Mouse (Mus musculus) limb, embryonic 11.5 days (tissue): ENCODE measurements around the gene Chmp2b. TPM values are rescaled to one million over a fixed set of nuclear protein-coding genes. Genes with fewer than 3 reads are reported as not detected.

Source experiments
- ATAC-seq: fragments of 200-750 bp; cut with Nextera tagmentation; 2 replicates; pipeline ENCODE4 v1.8.0; 2017; ENCODE audit warnings: low read depth; ENCODE audit not compliant: insufficient number of reproducible peaks, low FRiP score, low TSS enrichment
- DNase-seq: peaks from one replicate; pipeline ENCODE4 v3.0.0-alpha.2; 2015; ENCODE audit warnings: low spot score
- H3K27ac ChIP-seq: fragments of 300-500 bp; sonication (generic); replicated peaks from 2 replicates; pipeline ENCODE4 v1.5.1; 2014; ENCODE audit warnings: low read depth, mild to moderate bottlenecking, low read length
- H3K27me3 ChIP-seq: fragments of 300-500 bp; sonication (generic); 2 replicates; pipeline ENCODE4 v1.6.1; 2014; ENCODE audit warnings: mild to moderate bottlenecking, low read length, mixed read lengths; ENCODE audit not compliant: control insufficient read depth, insufficient read depth
- H3K36me3 ChIP-seq: fragments of 300-500 bp; sonication (generic); 2 replicates; pipeline ENCODE4 v1.6.1; 2014; ENCODE audit warnings: mild to moderate bottlenecking, low read length, moderate library complexity, mixed read lengths; ENCODE audit not compliant: control insufficient read depth, insufficient read depth
- H3K4me1 ChIP-seq: fragments of 300-500 bp; sonication (generic); 2 replicates; pipeline ENCODE4 v1.6.1; 2014; ENCODE audit warnings: low read length, mixed read lengths; ENCODE audit not compliant: control insufficient read depth, insufficient read depth
- H3K4me2 ChIP-seq: fragments of 300-500 bp; sonication (generic); 2 replicates; pipeline ENCODE4 v1.6.1; 2014; ENCODE audit warnings: low read depth, mild to moderate bottlenecking, moderate library complexity; ENCODE audit not compliant: severe bottlenecking
- H3K4me3 ChIP-seq: fragments of 300-500 bp; sonication (generic); 2 replicates; pipeline ENCODE4 v1.5.1; 2014; ENCODE audit warnings: low read depth, low read length
- H3K9ac ChIP-seq: fragments of 300-500 bp; sonication (generic); 2 replicates; pipeline ENCODE4 v1.6.1; 2014; ENCODE audit warnings: mild to moderate bottlenecking, low read length
- H3K9me3 ChIP-seq: fragments of 300-500 bp; sonication (generic); 2 replicates; pipeline ENCODE4 v1.6.1; 2016; ENCODE audit warnings: low read length; ENCODE audit not compliant: control insufficient read depth
- WGBS: fragments of 180-500 bp; shearing (Covaris S2); extraction: QIAGEN DNeasy Blood & Tissue Kit; methylation state at CpG from one replicate; pipeline ENCODE4 v1.1.7; 2014; 5-methylcytosine and 5-hydroxymethylcytosine counted together
- polyA plus RNA-seq: library from polyadenylated mRNA; unstranded; fragments of >200 nt; fragmentation: Nextera tagmentation; extraction: Ambion mirVana; gene quantifications from 2 replicates; pipeline ENCODE4 v1.2.1, GENCODE M21; 2014

The Chmp2b gene
- 71.5 and 72.0 TPM in 2 replicates for polyA plus RNA-seq

DNA sequence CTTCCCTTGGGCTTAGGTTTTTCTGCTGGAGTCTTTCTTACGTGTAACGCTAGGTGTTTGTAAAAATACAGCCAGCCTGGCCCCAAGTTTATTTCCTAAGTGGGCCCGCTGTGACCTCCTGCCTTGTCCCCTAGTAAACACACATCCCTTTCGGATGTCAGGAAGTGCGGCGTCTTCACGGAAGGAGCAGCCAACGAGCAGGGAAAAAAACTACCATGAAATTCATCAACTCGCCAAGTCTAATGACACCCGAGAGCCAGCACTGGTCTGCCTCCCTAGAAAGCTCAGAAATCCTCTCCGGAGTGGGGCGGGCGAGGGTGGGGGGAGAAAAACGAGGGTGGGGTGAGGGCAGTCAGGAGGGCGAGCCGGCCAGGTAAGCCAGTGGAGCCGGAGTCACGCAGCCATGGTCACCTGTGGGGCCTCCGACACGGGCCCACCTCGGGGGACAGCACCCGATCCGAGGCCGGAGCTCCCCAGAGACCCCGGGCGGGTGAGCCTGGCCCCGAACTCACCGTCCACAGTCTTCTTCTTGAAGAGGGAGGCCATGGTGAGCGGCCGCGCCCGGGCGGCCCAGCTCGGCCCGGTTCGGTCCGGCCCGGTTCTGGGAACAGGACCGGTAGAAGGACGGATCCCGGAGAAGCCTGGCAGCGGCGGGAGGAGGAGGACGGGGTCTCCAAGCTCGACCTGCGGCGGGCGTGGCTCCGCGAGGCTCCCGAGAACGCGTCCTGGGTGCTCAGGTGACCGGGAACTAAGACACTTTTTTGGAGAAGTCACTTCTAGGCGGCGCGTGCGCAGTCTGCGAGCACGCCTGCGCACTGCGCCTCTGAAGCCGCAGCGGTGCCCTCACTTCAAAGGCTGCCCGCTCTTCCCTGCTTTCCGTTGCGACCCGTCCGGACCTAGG lies at the start of gene Chmp2b:
Gene Chmp2b, minus strand, starts transcription at position 764 of the 901 bp plus-strand sequence.
- Histone ChIP-seq H3K27me3 (no peaks in the 10 kb centered on the region), H3K36me3 (no peaks in the 10 kb centered on the region), H3K9me3 (no peaks in the 10 kb centered on the region), H3K9ac (peak within 1 kb of the TSS; percentile 89), H3K4me2 (peak within 1 kb of the TSS; percentile 75), H3K27ac (no peak within 1 kb of the TSS), H3K4me1 (no peaks in the 10 kb centered on the region), H3K4me3 (peak within 1 kb of the TSS; percentile 89)
- WGBS, result 0% methylated on average over 68 of the region's 69 CpGs
- DNase-seq (peak; percentile 86), ATAC-seq (peak; percentile 83)

DNA sequence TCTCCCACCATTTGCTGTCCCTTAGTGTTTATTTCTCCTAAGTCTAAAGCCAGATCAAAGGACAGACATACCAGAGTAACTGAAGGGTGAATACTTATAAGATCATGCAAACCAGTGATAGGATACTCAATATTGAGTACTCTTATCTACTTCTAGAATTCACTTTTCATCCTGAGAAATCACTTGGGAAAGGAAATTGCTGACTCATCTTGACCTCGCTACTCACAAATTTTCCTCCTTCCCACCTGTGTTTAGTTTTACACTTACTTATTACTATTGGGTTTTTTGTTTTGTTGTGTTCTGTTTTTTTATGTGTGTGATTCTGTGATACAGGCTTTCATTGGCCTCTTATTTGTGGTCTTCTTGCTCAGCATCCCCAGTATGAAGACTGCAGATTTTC lies 49.2 kb upstream of the Chmp2b start:
- WGBS, result 92% methylated on average over 1 of the region's 1 CpGs
- DNase-seq (no peak), ATAC-seq (no peak)
- H3K27me3 ChIP-seq, result no peaks in the 10 kb centered on the region
- no peaks in the 10 kb centered on the region for H3K4me1 ChIP-seq
- no peak overlapping the region for H3K27ac ChIP-seq
- no peaks in the 10 kb centered on the region for H3K36me3 ChIP-seq
- H3K4me2 ChIP-seq, result no peak overlapping the region
- no peak overlapping the region for H3K9ac ChIP-seq
- no peaks in the 10 kb centered on the region for H3K9me3 ChIP-seq
- no peak overlapping the region for H3K4me3 ChIP-seq

DNA sequence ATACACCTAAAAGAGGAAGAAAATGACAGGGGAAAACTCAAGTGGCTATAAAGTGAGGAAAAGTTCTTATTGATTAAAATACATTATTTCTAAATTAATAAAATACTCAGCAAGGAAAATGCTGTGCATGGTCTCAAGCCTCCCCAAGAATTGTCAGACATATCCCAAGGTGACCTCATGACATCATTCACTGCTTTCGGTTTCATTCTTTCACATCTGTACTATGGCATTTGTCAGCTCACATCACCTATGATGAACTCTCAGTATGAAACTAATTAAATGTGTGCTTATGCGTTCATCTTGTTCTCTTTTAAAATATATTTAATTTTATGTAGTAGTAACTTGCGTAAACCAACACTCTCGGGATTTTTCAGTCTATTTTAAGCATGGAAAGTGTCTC lies 38.3 kb upstream of the Chmp2b start:
- WGBS, result 85% methylated on average over 4 of the region's 4 CpGs

DNA sequence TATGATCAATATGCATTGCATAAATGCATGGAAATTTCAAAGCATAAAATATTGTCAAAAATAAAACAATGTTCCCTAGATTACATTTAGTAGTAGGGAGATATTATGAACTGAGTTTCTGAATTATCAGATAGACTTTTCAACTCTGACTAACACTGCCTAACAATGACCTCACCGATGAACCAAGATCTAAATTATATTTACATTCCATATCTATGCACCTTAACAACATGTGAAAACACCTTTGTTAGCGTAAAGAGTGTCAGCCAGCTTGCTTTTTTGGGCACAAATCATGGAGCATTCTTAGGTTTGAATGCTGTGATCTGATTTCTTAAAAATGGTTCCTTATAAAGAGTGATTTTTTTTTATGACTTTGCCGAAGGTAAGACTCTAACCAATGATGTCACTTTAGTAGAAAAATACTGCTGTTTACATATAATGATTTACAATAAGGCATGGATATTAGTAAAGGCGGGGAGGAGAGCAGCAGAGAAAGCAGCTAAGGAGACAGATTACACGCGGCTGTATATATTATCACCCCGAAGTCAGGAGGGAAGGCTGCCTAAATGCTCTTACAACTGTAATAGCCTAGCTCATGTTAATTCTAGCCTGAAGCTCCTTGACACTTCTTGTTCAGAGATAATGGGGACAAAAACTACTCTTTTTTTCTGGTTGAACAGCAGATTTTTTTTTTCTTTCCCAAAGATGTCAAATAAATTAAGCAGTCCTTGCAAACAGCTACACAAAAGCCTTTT lies 23.8 kb upstream of the Chmp2b start:
- H3K9me3 ChIP-seq, result no peaks in the 10 kb centered on the region
- H3K4me3 ChIP-seq, result no peak overlapping the region
- no peaks in the 10 kb centered on the region for H3K36me3 ChIP-seq
- DNase-seq (no peak), ATAC-seq (no peak)
- H3K27ac ChIP-seq, result no peak overlapping the region
- H3K27me3 ChIP-seq, result no peaks in the 10 kb centered on the region
- H3K9ac ChIP-seq, result no peak overlapping the region
- WGBS, result 75% methylated on average over 7 of the region's 7 CpGs
- no peaks in the 10 kb centered on the region for H3K4me1 ChIP-seq
- no peak overlapping the region for H3K4me2 ChIP-seq

More for the DNA sequence above, 38.3 kb upstream of the Chmp2b start:
- Histone ChIP-seq H3K36me3 (no peaks in the 10 kb centered on the region), H3K4me3 (no peak overlapping the region), H3K4me2 (no peak overlapping the region), H3K9me3 (no peaks in the 10 kb centered on the region), H3K27ac (no peak overlapping the region), H3K27me3 (no peaks in the 10 kb centered on the region), H3K9ac (no peak overlapping the region), H3K4me1 (no peaks in the 10 kb centered on the region)
- ATAC-seq (no peak), DNase-seq (no peak)

DNA sequence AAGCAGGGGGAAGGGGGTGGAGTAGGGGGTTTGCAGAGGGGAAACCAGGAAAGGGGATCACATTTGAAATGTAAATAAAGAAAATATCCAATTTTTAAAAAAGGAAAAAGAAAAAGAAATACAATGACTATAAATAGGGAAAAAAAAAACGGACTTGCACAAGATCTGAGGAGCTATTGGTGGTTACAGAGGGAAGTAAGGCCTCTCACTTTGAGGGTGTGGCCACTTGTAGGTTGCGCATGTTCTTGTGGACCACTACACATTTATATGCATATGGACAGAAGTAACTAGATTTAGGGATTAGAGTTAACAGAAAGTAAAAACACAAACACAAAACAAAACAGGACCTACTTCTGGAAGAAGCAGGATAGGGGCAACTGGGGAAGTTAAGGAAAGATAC lies 23.2 kb upstream of the Chmp2b start:
- ATAC-seq (no peak), DNase-seq (no peak)
- Histone ChIP-seq H3K9ac (no peak overlapping the region), H3K27me3 (no peaks in the 10 kb centered on the region), H3K9me3 (no peaks in the 10 kb centered on the region), H3K4me3 (no peak overlapping the region), H3K27ac (no peak overlapping the region), H3K4me1 (no peaks in the 10 kb centered on the region), H3K36me3 (no peaks in the 10 kb centered on the region), H3K4me2 (no peak overlapping the region)
- 90% methylated on average over 2 of the region's 2 CpGs for WGBS

DNA sequence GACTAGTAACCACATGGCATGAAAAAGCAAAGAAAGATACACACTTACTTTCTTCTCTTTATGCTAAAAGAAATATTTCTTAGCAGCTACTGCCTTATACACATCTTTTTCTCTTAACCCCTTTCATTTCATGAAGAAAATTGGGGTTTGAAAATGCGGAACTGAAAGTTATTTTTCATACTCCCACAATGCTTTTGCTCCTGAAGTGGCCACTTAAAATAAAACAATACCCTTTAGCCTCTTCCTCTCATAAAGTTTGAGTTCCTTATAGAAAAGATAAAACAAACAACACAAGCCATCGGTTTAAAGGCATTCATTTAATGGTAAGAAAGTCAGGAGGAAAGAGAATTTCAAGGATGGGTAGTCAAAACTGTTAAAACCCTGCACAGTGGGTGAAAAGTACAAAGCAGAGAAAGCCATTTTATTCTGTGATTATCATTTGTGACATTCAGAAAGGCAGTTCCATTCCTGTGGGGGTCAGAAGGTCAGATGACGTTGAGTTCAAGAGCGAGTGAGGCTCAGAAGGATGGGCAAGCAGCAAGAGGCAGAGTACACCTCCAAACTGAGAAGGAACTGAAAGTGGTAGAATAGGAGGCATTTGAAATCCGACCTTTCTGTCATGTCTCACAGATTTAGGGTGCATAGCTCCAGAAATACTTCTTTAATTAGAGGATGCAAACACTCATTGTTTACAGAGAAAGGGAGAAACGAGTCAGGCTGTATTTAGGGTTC lies 14.9 kb upstream of the Chmp2b start:
- no peaks in the 10 kb centered on the region for H3K4me1 ChIP-seq
- DNase-seq (no peak), ATAC-seq (no peak)
- H3K27ac ChIP-seq, result no peak overlapping the region
- no peak overlapping the region for H3K4me3 ChIP-seq
- WGBS, result 62% methylated on average over 6 of the region's 6 CpGs
- H3K27me3 ChIP-seq, result no peaks in the 10 kb centered on the region
- no peak overlapping the region for H3K4me2 ChIP-seq
- H3K9ac ChIP-seq, result no peak overlapping the region
- H3K9me3 ChIP-seq, result no peaks in the 10 kb centered on the region
- no peaks in the 10 kb centered on the region for H3K36me3 ChIP-seq

DNA sequence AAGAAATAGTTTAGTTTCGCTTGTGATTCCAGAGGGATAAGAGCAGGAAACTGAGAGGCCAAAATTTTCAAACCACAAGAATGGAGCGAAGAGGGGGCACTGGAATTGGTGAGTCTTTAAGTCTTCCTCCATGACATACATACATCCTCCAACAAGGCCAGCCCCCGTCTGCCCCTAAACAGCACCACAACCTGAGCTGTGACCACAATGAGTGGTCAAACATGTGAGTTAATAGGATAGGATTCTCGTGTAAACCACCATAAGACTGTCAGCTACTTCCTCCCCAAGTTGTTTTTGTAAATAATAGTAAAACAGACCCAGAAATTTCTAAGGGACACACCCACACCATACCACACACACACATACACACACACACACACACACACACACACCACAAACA lies 6.3 kb upstream of the Chmp2b start:
- no peak overlapping the region for H3K4me3 ChIP-seq
- no peak overlapping the region for H3K4me2 ChIP-seq
- H3K4me1 ChIP-seq, result no peaks in the 10 kb centered on the region
- H3K9me3 ChIP-seq, result no peaks in the 10 kb centered on the region
- no peak overlapping the region for H3K9ac ChIP-seq
- DNase-seq (no peak), ATAC-seq (no peak)
- no peaks in the 10 kb centered on the region for H3K27me3 ChIP-seq
- WGBS, result 79% methylated on average over 4 of the region's 4 CpGs
- no peaks in the 10 kb centered on the region for H3K36me3 ChIP-seq
- H3K27ac ChIP-seq, result no peak overlapping the region

DNA sequence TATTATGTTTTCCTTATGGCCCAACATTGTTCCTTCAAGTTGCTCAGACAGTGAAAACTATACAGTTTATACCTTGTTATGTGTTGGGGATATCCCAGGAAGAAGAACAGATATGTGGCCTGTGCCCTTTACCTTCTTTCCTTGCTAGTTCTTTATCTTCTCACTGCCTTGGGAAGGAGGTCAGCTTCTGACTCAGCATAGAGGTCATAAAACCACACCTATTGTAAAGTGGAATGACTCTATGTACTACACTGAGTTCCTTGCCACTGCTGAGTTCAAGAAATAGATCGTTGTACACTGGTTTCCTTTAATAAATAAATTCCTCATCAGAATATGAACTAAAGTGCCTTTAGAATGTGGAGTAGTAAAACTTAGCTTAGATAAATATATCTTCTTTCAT lies 2.4 kb upstream of the Chmp2b start:
- ATAC-seq, result no peak
- WGBS, result 88% methylated on average over 1 of the region's 1 CpGs
- Histone ChIP-seq H3K4me1 (no peaks in the 10 kb centered on the region), H3K4me2 (no peak overlapping the region), H3K9me3 (no peaks in the 10 kb centered on the region), H3K27me3 (no peaks in the 10 kb centered on the region), H3K9ac (no peak overlapping the region), H3K27ac (no peak overlapping the region), H3K4me3 (no peak overlapping the region), H3K36me3 (no peaks in the 10 kb centered on the region)
- DNase-seq, result no peak
